Mouse (Mus musculus) central nervous system, embryonic 18 days (tissue): ENCODE measurements around the gene Incenp. TPM values are rescaled to one million over a fixed set of nuclear protein-coding genes. Genes with fewer than 3 reads are reported as not detected.

Experiments used
- polyA plus RNA-seq: library from polyadenylated mRNA; depleted of rRNA; stranded (reverse); fragments of >200 nt; gene quantifications from 2 replicates; pipeline ENCODE4 v1.2.3, GENCODE M21; 2012; rRNA removed

Gene Incenp
- 14.1 and 15.8 TPM in 2 replicates for polyA plus RNA-seq

GRCm38 (mm10) chr19:9899072-9899779 is at the start of gene Incenp:
TSS of gene Incenp (minus strand) at chr19:9899551.

GRCm38 (mm10) chr19:9847262-9847661 is 52.1 kb downstream of the Incenp start, which contains the start of gene Scgb2a2:
TSS of gene Scgb2a2 (plus strand) at chr19:9847562.

Other genes with a start within 250 kb of the Incenp start
- gene Scgb2a2, start 52.0 kb downstream of the Incenp start, polyA plus RNA-seq = not detected in 2 replicates
- 993 and 1,137 TPM in 2 replicates for gene Fth1, start 81.0 kb upstream of the Incenp start, polyA plus RNA-seq
- 1.7 and 1.9 TPM in 2 replicates for gene Best1, start 102.1 kb upstream of the Incenp start, polyA plus RNA-seq
- 15.5 and 16.5 TPM in 2 replicates for gene Rab3il1, start 102.1 kb upstream of the Incenp start, polyA plus RNA-seq
- gene Fads3, start 142.0 kb upstream of the Incenp start, polyA plus RNA-seq = 79.2 and 84.4 TPM in 2 replicates
- 229 and 237 TPM in 2 replicates for gene Fads2, start 202.2 kb upstream of the Incenp start, polyA plus RNA-seq